Mouse (Mus musculus) E14TG2a.4 (cell line): Measurements from ENCODE around the gene Col2a1.

Source experiments
- CTCF ChIP-seq: conservative IDR thresholded peaks from 2 replicates; pipeline ENCODE4 v1.5.1; 2014; ENCODE audit warnings: low read length
- NANOG ChIP-seq: IDR thresholded peaks from 2 replicates; pipeline ENCODE4 v1.6.1; 2014; ENCODE audit warnings: borderline replicate concordance, low read length, mixed read lengths
- POU5F1 ChIP-seq: IDR thresholded peaks from 2 replicates; pipeline ENCODE4 v1.6.1; 2014; ENCODE audit warnings: low read length, borderline replicate concordance

- TF ChIP-seq CTCF (peak; percentile 89), NANOG (no peak), POU5F1 (no peak)
Observed at GRCm38 (mm10) chr15:97952137-97952888, 52.2 kb downstream of the Col2a1 start.
